9 mouse cellular contexts compared by ENCODE assay signal in genomic region chr1:41390102-41390884, GRCm38 (mm10).
A peak's percentile ranks its signal among the peaks of the same experiment; 100 is the strongest.
DNase-seq lines count a peak whose midpoint lies in the region; ATAC-seq and TF ChIP-seq lines count a peak whose summit lies in the region.
"Had no signal": no experiment of that assay in that cellular context is flagged by ENCODE, and none has a peak within 500 bp of the region (broad histone marks: within the 10 kb centered on the region; RNA-seq: fewer than 3 reads in every experiment).

No protein-coding gene starts in this region.

- no peak for TF ChIP-seq POLR2A in ES-Bruce4 (IDR thresholded peaks at IDR 0.05; ENCODE audit: insufficient read depth, low read length)

- H3K4me3 ChIP-seq in ES-Bruce4 (ENCODE audit: low read depth, low read length), result no peak overlapping the region
- H3K4me3 ChIP-seq in midbrain, embryonic 11.5 days (ENCODE audit: low read depth, low read length), result no peak overlapping the region
- H3K4me3 ChIP-seq in stomach, embryonic 16.5 days (replicated peaks; ENCODE audit: low read length), result no peak overlapping the region
- H3K4me3 ChIP-seq: limb, embryonic 15.5 days had no signal

- no peaks in the 10 kb centered on the region for H3K36me3 ChIP-seq in ES-Bruce4 (ENCODE audit: control insufficient read depth, insufficient read depth, low read length, poor library complexity, severe bottlenecking)
- H3K36me3 ChIP-seq in midbrain, embryonic 11.5 days (ENCODE audit: control insufficient read depth, insufficient read depth, low read length), result no peaks in the 10 kb centered on the region
- no peaks in the 10 kb centered on the region for H3K36me3 ChIP-seq in stomach, embryonic 16.5 days (ENCODE audit: control insufficient read depth, insufficient read depth, low read length)
- H3K36me3 ChIP-seq: limb, embryonic 15.5 days had no signal

- intact Hi-C loops in left cerebral cortex, postnatal 25 days (cut with DNase I), result no loop called here

- no peak overlapping the region for H3K9ac ChIP-seq in ES-Bruce4 (ENCODE audit: low read depth, poor library complexity, severe bottlenecking)
- no peak overlapping the region for H3K9ac ChIP-seq in midbrain, embryonic 11.5 days (ENCODE audit: low read length)
- no peak overlapping the region for H3K9ac ChIP-seq in stomach, embryonic 16.5 days (ENCODE audit: low read length)
- H3K9ac ChIP-seq: limb, embryonic 15.5 days had no signal

- TF ChIP-seq CTCF in ES-Bruce4 (IDR thresholded peaks at IDR 0.05; ENCODE audit: low read depth, low read length), result no peak

- no peaks in the 10 kb centered on the region for H3K9me3 ChIP-seq in ES-Bruce4 (replicated peaks; ENCODE audit: control insufficient read depth, insufficient read depth, low read length, poor library complexity, severe bottlenecking)
- H3K9me3 ChIP-seq in midbrain, embryonic 11.5 days (ENCODE audit: control insufficient read depth, low read length), result no peaks in the 10 kb centered on the region
- H3K9me3 ChIP-seq in stomach, embryonic 16.5 days (replicated peaks; ENCODE audit: control insufficient read depth, low read length), result no peaks in the 10 kb centered on the region
- H3K9me3 ChIP-seq: limb, embryonic 15.5 days had no signal

- TF ChIP-seq EP300 in ES-Bruce4 (IDR thresholded peaks at IDR 0.05; ENCODE audit: insufficient read depth, low read depth, low read length), result peak; percentile 96

- no peaks in the 10 kb centered on the region for H3K27me3 ChIP-seq in ES-Bruce4 (ENCODE audit: control insufficient read depth, insufficient read depth, low read length, poor library complexity, severe bottlenecking)
- H3K27me3 ChIP-seq in midbrain, embryonic 11.5 days (ENCODE audit: control insufficient read depth, insufficient read depth, low read length), result no peaks in the 10 kb centered on the region
- no peaks in the 10 kb centered on the region for H3K27me3 ChIP-seq in stomach, embryonic 16.5 days (ENCODE audit: control insufficient read depth, insufficient read depth, low read length)
- H3K27me3 ChIP-seq: limb, embryonic 15.5 days had no signal

- no peaks in the 10 kb centered on the region for H3K4me1 ChIP-seq in ES-Bruce4 (ENCODE audit: control insufficient read depth, insufficient read depth, low read length)
- peaks cover 17% of the 10 kb centered on the region for H3K4me1 ChIP-seq in midbrain, embryonic 11.5 days (ENCODE audit: control insufficient read depth, insufficient read depth, low read length)
- 0 out of 2 replicates have a peak, but pooled peaks cover 7% of the 10 kb centered on the region for H3K4me1 ChIP-seq in stomach, embryonic 16.5 days (ENCODE audit: control insufficient read depth, insufficient read depth, low read length)

- peak overlapping the region; percentile 20; the same call in 1 of the 2 replicates for H3K4me2 ChIP-seq in midbrain, embryonic 11.5 days
- H3K4me2 ChIP-seq in stomach, embryonic 16.5 days (ENCODE audit: low read depth, low read length), result no peak overlapping the region
- H3K4me2 ChIP-seq: limb, embryonic 15.5 days had no signal

- DNase-seq in brain, adult 2 months (ENCODE audit: low read depth, low spot score), result peak; percentile 80
- peak; percentile 69 to 73 for DNase-seq in heart, adult 18-20 months
- peak; percentile 5 for DNase-seq in kidney, adult 18-20 months
- peak; percentile 46 to 60 for DNase-seq in left cerebral cortex, postnatal 25 days (ENCODE audit: low spot score in 2 of 2)
- peak; percentile 97 for DNase-seq in midbrain, embryonic 11.5 days (ENCODE audit: low spot score, missing footprints)
- no peak for DNase-seq in T-cell, adult 2 months (ENCODE audit: low spot score)

- H3K27ac ChIP-seq in ES-Bruce4 (ENCODE audit: insufficient read depth, low read length), result 0 out of 2 replicates have a peak overlapping the region, but pooled peaks have one; percentile 16
- peak overlapping the region; percentile 74 for H3K27ac ChIP-seq in midbrain, embryonic 11.5 days (ENCODE audit: low read depth, low read length)
- H3K27ac ChIP-seq in stomach, embryonic 16.5 days (ENCODE audit: low read length), result peak overlapping the region; percentile 22; the same call in 1 of the 2 replicates
- H3K27ac ChIP-seq: limb, embryonic 15.5 days had no signal

- ATAC-seq in midbrain, embryonic 11.5 days (ENCODE audit: low FRiP score), result peak; percentile 98
- peak; percentile 96 for ATAC-seq in stomach, embryonic 16.5 days (ENCODE audit: insufficient read depth, low FRiP score)

- 2% methylated on average over 11 of the region's 11 CpGs for WGBS in midbrain, embryonic 11.5 days
- WGBS in stomach, embryonic 16.5 days, result 14% methylated on average over 11 of the region's 11 CpGs

Comparison
In these comparisons a context has a peak if more than half of its experiments do, and no peak if none do; other contexts are left out.
1. H3K27ac ChIP-seq: peak in every context shown above with its lines; median percentile 74 in midbrain, embryonic 11.5 days; 22 in stomach, embryonic 16.5 days; 16 in ES-Bruce4.